Mouse (Mus musculus) liver, adult (tissue): ENCODE measurements around the gene Atg5.

ENCODE experiments used
- GATA4 ChIP-seq: IDR thresholded peaks from 2 replicates; pipeline ENCODE4 v1.6.1; 2014; ENCODE audit warnings: mild to moderate bottlenecking, low read length; ENCODE audit not compliant: insufficient replicate concordance

Gene Atg5

DNA sequence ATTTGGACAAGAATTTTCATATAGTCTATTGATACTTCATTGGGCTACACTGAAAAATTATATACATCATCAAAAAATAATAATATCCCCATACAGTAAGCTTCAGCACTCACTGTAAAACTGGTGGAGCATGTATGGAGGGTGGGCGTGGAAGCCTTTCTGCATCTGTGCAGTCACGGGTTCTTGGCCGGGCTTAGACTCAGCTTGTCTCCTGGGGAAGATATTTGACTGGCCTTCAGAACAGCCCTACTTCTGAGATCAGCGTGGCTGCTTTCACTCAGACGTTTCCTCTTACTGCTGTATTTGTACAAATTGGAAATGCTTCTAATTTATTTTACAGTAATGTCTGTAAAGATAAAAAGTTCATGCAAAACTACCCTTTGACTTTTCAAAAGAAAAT, 71.2 kb downstream of the Atg5 start:
- no peak for TF ChIP-seq GATA4

DNA sequence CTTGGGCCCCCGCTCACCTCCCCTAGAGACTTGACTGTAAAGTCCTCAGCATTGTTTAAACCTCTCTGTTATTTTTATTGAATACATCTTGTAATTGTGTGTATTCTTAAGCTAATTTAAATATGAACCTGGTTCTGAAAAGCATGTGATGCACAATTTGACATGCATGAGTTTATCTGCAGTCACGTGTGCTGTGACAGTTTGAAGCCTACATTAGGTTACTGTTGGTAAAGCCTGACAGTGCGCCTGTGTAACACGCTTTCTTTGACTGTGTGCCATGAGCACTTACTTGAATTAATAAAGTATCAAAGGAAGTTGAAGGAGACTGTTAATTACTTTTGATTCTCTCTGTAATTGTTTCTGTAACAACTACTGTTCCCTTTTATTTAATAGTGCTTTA, 72.8 kb downstream of the Atg5 start:
- TF ChIP-seq GATA4: no peak

DNA sequence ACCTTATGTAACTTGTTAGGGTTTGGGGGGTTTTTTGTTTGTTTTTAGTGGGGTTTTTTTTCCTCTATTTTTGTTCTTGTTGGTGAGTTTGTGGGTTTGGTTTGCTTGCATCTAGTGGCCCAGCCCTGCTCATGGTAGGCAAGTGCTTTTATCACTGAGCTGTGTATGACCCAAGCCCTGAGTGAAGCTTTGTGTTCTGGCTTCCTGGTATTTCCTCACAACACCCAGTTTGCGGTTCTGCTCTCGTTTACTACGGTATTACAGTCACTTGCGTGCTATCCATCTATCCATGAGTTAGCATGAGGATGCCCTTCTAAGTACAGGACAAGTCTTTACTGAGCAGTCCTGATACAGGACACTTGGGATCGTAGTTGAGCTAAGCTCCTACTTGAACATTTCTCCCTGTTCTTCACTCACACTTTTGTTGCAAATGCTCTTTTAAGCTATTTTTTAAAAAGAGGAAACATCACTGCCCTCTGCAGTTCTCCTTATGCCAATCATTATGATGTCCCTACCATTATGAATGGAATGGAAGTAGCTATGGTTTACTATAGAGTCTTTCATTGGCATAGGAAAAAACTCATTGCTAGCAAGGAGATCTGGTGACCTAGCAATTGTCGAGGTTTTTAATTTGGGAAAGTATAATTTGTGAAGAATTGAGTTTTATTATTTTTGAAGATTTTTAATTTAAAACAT, 73.8 kb downstream of the Atg5 start:
- TF ChIP-seq GATA4: no peak

DNA sequence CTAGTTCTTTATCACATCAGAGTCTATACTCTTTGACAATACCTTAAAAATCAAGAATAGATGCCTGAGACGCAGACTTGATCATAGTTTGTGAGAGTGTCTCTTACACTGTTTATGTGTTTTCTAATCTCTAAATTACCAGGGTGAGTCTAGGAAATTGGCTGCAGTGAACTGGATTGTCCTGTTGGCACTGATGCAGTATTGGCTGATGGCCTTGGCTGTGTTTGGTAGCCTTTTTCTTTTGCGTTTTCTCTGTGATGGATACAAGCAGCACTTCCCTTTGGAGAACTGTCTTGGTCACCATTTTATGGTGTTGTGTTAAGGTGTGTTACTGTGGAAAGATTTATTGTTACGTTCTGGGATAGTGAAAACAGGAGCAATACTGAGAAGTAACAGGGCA, 75.2 kb downstream of the Atg5 start:
- no peak for TF ChIP-seq GATA4

DNA sequence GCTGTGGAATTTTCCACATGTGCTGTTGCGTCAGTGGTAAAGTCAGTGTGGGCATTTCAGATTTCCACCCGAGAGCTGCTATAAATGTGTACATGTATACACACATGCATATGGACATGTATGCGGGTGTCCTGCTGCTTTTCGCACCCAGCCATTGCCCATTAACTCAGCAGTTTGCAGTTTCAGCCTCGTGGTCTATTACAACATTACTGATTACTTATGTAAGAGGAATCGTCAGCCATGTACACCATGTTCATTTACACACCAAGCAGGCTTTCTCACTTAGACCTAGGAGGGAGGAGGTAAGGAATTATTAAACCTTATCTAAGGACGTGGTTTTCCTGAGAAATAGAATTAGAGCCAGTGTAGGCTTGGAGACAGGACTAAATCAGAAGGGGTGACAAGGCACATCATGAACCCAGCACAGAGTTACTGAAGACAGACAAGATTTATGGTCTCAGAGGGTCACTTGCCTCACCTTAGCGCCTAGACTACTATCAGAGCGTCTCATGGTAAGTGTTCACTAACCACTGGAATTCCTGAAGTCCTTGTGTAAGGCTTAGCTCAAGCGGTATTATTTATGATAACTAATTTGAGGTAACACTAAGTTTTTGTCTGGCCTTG, 79.5 kb downstream of the Atg5 start:
- TF ChIP-seq GATA4: no peak

DNA sequence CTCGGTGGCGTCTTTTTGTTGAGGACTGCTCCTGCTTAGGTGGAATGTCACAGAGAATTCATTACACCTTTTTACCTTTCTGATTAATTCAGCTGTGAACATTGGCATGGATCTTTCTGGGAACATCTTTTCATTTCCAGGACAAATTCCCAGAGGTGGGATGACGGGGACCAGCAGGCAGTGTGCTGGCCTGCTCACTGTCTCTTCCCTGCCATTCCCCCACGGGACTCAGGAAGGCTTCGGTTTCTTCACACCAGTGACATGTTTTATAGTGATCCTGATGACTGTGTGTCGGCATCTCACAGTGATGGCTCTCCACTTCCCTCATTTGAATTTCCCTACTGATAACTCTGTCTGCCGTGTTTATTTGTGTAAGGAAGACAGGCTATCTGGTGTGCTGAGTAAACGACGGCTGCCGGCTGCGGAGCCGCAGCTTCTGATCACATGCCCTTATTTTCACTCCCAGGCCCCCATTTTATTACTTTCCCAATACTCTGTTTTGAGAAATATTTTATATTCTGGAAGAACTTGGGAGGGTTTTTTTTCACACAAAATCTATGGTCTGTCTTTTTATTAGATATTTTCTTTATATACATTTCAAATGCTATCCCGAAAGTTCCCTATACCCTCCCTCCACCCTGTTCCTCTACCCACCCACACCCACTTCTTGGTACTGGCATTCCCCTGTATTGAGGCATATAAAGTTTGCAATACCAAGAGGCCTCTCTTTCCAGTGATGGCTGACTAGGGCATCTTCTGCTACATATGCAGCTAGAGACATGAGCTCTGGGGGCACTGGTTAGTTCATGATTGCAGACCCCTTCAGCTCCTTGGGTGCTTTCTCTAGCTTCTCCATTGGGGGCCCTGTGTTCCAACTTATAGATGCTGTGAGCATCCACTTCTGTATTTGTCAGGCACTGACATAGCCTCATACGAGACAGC, 80.6 kb downstream of the Atg5 start:
- TF ChIP-seq GATA4: no peak

DNA sequence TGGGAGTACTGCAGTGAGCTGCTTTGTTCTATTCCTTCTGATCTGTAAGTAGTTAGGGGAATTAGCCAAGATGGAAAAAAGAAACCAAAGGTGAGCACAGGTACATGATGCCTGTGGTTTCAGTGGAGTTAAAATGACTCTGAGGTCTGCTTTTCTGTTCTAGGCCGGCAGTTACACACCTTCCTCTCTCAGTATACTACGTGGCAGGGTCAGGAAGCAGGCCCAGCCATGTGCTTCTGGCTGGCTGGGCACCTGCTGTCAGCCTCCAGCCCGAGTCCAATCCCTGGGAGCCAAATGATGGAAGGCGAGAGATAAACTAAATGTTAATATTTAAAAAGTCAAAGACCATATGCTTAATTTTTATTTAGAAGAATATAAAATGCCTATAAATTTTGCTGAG, 85.3 kb downstream of the Atg5 start:
- no peak for TF ChIP-seq GATA4

DNA sequence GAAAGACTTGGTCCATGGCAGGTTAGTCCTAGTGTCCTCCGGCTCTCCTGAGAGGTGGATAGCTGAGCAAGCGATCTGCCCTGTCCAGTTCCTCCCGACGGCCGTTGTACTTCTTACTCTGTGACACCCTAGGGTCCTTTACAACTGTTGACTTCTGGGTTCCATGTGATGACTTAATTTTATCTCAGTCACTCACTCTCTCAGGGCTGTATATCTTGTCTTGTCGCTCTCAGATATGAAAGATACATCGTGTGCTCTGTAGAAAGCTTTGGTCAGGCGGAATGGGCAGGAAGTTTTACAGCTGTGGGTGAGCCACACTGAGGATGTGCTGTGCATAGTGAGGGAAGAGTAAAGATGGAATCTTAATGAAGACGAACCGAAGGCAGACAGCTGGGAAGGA, 86.2 kb downstream of the Atg5 start:
- no peak for TF ChIP-seq GATA4

DNA sequence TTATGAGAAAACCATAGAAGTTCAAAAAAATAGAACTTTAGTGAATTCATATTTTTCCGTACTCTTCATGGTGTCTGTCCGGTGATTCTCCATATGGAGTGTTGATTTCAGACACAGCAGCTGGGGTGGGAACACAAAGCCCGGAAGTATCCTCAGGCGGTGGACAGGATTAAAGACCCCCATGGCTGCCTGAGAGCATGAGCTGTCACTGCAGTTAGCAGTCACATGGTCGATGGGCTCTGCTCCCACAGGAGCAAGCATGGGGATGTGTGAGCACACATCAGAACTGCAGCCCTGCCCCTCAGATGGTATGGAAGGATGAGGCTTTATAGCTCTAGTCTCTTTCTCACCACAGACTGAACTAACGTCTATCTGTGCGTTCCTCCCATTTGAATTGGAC, 87.1 kb downstream of the Atg5 start:
- TF ChIP-seq GATA4: no peak

DNA sequence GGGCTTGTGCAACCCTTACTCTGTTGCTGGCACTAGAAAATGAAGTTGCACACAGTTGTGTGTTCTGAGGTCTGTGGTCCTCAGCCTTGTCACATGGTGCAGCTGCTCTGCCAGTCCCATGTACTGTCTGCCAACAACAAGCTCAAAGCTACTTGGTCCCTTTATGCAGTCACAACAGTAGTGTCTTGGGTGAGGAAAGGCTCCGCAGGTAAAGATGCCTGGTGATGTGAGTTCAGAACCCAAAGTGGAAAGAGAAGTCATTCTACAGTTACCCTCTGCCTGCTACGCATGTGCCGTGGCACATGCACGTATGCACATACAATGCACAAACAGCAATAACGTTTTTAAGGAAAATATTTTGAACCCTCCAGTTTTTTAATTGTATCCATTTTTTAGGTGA, 88.5 kb downstream of the Atg5 start:
- no peak for TF ChIP-seq GATA4

DNA sequence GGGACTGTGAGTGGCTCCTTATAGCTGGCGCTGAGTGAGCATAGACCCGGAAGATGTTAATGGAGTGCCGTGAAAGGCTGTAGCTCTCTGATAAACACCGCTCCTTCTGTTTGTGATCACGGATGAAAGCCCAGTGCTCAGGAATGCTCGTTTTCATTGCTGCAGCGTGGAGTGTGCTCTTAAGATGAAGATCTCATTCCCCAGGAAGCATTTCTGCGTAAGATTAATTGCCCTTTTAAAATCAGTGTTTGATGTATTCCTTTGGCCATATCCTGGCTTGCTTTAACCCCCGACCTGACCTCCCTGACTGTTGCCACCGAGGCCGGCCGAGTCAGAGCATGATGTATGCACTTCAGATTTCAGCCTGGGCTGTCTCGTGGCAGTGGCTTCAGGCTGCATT, 89.2 kb downstream of the Atg5 start:
- TF ChIP-seq GATA4: no peak

DNA sequence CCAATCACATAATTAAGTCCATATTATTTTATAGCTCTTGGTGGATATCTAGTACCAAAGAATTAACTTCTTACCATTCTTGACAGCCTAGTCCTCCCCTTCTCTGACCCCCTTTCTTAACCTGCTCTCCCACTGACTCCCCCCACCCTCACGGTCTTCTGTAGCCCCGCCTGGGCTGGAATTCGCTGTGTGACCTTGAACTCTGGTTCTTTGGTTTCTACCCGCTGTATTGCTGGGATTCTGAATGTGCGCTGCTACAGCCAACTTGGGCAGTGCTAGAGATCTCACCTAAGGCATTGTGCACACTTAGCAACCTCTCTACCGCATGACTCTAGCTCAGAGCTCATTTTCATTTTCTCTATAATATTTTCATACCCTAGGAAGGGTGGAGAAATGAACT, 90.7 kb downstream of the Atg5 start:
- TF ChIP-seq GATA4: no peak

DNA sequence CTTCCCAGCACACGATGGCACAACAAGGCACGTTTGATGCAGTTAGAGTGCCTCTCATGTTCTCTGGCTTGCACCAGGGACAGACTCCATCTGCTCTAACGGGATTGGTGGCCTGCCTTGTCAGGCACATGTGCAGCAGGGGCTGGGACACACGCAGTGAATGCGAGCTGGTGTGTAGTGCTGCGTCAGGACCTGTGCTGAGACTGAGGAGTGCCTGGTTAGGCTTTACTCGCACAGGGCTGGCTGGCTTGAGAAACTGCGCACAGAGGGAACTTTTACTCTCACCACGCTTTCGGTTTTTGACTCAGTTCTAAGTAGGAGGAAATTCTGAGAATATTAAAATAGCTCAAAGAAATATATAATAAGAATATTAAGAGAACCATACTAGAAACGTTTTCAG, 92.5 kb downstream of the Atg5 start:
- TF ChIP-seq GATA4: no peak

DNA sequence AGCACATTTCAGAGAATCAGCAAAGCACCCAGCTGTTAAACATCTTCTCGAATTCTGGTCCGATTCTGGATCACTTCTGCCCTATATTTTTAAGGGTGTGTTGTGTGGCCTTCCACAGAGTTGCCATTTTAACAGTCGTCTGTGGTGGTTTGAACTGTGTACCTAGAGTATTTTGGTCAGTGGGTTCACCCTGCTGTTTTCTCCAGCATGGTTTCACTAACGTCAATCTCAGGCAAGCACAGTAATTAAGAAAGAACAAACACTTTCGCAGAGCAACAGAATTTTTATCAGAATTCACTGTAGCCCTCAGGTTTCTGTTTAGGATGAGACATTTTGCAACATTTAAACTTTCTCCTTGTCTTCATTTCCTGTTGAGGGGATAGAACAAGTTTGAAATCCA, 94.3 kb downstream of the Atg5 start:
- TF ChIP-seq GATA4: no peak

DNA sequence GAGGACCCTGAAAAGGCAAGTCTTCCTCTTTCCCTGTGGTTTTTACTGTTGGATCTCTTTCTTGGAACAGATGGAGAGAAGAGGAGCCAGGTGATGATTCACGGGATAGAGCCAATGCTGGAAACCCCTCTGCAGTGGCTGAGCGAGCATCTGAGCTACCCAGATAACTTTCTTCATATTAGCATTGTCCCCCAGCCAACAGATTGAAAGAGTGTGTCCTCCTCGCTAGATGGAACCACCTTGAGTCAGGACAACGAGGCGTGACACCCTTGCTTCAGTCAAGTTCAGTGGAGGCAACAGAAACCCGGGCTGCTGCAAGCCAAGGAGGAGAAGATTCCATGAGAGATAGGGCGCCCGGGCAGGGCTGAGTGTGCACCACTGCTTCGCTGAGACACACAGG, 94.7 kb downstream of the Atg5 start:
- TF ChIP-seq GATA4: no peak

DNA sequence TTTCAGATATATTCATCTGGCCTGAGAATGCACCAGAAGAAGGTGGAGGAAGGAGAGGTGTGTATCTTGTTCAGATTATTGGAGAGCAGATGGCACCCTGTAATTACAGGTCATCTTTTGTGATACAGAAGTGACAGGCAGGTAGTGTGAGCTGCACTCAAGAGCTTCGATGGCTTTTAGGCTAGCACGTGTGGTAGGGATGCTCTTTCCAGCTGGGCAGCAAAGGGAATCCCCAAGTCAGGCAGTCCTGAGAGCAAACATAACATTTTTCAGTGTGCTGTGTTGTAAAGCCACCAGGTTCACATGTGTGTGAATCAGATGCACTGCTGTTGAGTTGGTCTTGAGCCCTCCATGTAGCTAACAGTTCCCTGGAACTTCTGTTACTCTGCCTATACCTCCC, 98.0 kb downstream of the Atg5 start:
- no peak for TF ChIP-seq GATA4
